Mouse (Mus musculus) adrenal gland (tissue): ENCODE data around the gene Gm20747.
"Not testable (repeated sequence)": the region's sequence is repeated elsewhere in the genome, so short reads cannot be mapped to it uniquely, and the experiment has no call there.

Experiments
- intact Hi-C: fragments of 180-260 bp; cut with DNase I; formaldehyde crosslinking; loops from one replicate; pipeline ENCODE4 v1.15.1; 2025
- long read RNA-seq, 2 experiments: library from polyadenylated mRNA; unstranded; transcript quantifications; one replicate each; pipeline ENCODE4 v2.0.0; 2020; ENCODE audit warnings: borderline replicate concordance in 1 of 2; ENCODE audit not compliant: insufficient replicate concordance in 1 of 2

Gm20747 gene
- long read RNA-seq, experiment 1, result 0 reads
- long read RNA-seq, experiment 2, result 0 reads

DNA sequence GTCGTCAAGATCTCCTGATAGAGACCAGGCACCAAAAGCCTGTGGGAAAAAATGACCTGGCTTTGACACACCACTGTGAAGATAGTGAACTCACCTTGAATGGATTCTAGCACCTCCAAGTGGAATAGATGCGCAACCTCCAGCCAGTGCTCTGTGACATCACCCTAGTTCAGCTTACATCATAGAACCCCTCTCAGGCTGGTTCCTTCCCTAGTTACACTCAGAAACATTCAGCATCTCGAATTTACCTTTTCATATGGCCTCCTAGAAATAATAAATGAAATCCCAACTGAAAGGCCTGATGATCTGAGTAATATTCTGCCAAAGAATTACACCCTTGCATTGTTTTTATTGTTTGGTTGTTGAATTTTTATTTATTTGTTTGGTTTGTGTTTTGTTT, at the start of gene Gm20747:
TSS of gene Gm20747 (minus strand) at position 101 of the 400 bp plus-strand sequence.
- intact Hi-C loops, result not testable (repeated sequence)
